Mouse (Mus musculus) embryonic facial prominence, embryonic 12.5 days (tissue): ENCODE results near the gene Dusp6. TPM values are rescaled to one million over a fixed set of nuclear protein-coding genes. Genes with fewer than 3 reads are reported as not detected.

Experiments used
- ATAC-seq: fragments of 200-750 bp; cut with Nextera tagmentation; 2 replicates; pipeline ENCODE4 v1.8.0; 2017; ENCODE audit not compliant: insufficient number of reproducible peaks, insufficient read depth, low FRiP score, low TSS enrichment
- H3K27ac ChIP-seq: fragments of 300-500 bp; sonication (generic); 2 replicates; pipeline ENCODE4 v1.5.1; 2016; ENCODE audit warnings: mild to moderate bottlenecking
- H3K27me3 ChIP-seq: fragments of 300-500 bp; sonication (generic); 2 replicates; pipeline ENCODE4 v1.6.1; 2016; ENCODE audit warnings: mild to moderate bottlenecking, moderate library complexity
- H3K36me3 ChIP-seq: fragments of 300-500 bp; sonication (generic); 2 replicates; pipeline ENCODE4 v1.6.1; 2016; ENCODE audit warnings: mild to moderate bottlenecking
- H3K4me1 ChIP-seq: fragments of 300-500 bp; sonication (generic); 2 replicates; pipeline ENCODE4 v1.6.1; 2016
- H3K4me2 ChIP-seq: fragments of 300-500 bp; sonication (generic); replicated peaks from 2 replicates; pipeline ENCODE4 v1.6.1; 2016; ENCODE audit warnings: mild to moderate bottlenecking, moderate library complexity
- H3K4me3 ChIP-seq: fragments of 300-500 bp; sonication (generic); 2 replicates; pipeline ENCODE4 v1.5.1; 2016; ENCODE audit warnings: mild to moderate bottlenecking
- H3K9ac ChIP-seq: fragments of 300-500 bp; sonication (generic); 2 replicates; pipeline ENCODE4 v1.6.1; 2016; ENCODE audit warnings: mild to moderate bottlenecking, moderate library complexity
- H3K9me3 ChIP-seq: fragments of 300-500 bp; sonication (generic); 2 replicates; pipeline ENCODE4 v1.6.1; 2016; ENCODE audit warnings: mild to moderate bottlenecking, moderate library complexity
- WGBS: fragments of 180-500 bp; shearing (Covaris S2); methylation state at CpG from one replicate; pipeline ENCODE4 v1.1.7; 2016; 5-methylcytosine and 5-hydroxymethylcytosine counted together
- polyA plus RNA-seq: library from polyadenylated mRNA; unstranded; fragments of >200 nt; fragmentation: Nextera tagmentation; extraction: Ambion mirVana; gene quantifications from 2 replicates; pipeline ENCODE4 v1.2.1, GENCODE M21; 2016

Dusp6 gene
- polyA plus RNA-seq, 1 experiment from 2014 or later = 90.7 TPM

GRCm38 (mm10) chr10:99235081-99235480, 27.9 kb upstream of the Dusp6 start:
- Histone ChIP-seq H3K9me3 (no peaks in the 10 kb centered on the region), H3K4me2 (no peak overlapping the region), H3K27ac (no peak overlapping the region), H3K4me1 (no peaks in the 10 kb centered on the region), H3K27me3 (no peaks in the 10 kb centered on the region), H3K9ac (no peak overlapping the region), H3K36me3 (no peaks in the 10 kb centered on the region), H3K4me3 (no peak overlapping the region)
- 89% methylated on average over 9 of the region's 9 CpGs for WGBS
- ATAC-seq = no peak

DNA sequence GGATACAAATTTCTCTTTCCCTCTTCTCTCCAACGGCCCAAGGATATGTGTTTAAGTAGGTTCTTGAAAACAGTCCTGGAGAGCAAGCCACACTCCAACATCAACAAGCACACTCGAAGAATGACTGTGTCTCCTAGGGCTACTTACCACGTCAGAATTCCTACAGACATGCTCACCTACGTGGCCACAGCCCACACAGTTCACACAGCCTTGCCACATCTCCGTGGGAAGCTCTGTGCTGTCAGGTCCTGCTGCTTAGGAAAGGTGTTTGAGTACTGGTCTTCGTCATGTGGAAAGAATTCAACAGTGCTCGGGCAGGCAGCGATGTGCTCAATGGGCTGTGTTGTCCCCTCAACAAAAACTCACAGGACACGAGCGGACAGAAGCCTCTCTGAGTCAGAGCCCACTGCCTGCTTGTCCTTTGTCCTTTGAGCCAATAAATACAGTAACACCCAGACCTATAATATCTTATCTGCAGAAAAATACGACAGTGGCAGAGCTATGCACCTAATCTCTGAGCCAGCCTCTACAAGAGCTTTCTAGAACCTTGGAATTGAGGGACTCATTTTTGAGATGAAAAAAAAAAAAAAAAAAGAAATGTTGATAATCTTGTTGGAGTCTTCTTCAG, 25.7 kb upstream of the Dusp6 start:
- H3K4me3 ChIP-seq = no peak overlapping the region
- H3K9me3 ChIP-seq = no peaks in the 10 kb centered on the region
- no peak overlapping the region for H3K9ac ChIP-seq
- ATAC-seq = no peak
- H3K36me3 ChIP-seq = no peaks in the 10 kb centered on the region
- H3K27ac ChIP-seq = no peak overlapping the region
- H3K4me2 ChIP-seq = no peak overlapping the region
- 64% methylated on average over 11 of the region's 11 CpGs for WGBS
- H3K27me3 ChIP-seq = no peaks in the 10 kb centered on the region
- peaks cover 9% of the 10 kb centered on the region; the same call in 1 of the 2 replicates for H3K4me1 ChIP-seq

DNA sequence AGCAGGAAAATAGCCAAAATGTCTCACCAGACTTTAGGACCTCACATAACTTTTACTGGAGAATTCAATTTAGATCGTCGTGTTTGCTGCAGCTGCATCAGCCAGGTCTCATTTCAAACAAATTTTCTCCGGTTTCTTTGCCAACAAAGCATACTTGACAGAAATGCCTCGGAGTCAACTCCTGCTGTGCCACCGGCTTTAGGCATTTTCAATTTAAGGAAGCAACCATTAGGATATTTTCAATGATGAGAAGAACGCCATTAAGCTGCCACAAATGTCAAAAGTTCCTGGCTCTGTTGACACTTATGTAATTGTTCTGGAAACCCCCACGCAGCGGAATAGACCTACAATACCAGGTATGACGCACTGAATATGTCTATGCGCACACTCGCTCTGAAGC, 24.5 kb upstream of the Dusp6 start:
- Histone ChIP-seq H3K4me3 (no peak overlapping the region), H3K9ac (no peak overlapping the region), H3K4me2 (no peak overlapping the region), H3K4me1 (peaks cover 13% of the 10 kb centered on the region), H3K36me3 (no peaks in the 10 kb centered on the region), H3K27me3 (no peaks in the 10 kb centered on the region), H3K27ac (no peak overlapping the region), H3K9me3 (no peaks in the 10 kb centered on the region)
- WGBS = 56% methylated on average over 11 of the region's 11 CpGs
- no peak for ATAC-seq

DNA sequence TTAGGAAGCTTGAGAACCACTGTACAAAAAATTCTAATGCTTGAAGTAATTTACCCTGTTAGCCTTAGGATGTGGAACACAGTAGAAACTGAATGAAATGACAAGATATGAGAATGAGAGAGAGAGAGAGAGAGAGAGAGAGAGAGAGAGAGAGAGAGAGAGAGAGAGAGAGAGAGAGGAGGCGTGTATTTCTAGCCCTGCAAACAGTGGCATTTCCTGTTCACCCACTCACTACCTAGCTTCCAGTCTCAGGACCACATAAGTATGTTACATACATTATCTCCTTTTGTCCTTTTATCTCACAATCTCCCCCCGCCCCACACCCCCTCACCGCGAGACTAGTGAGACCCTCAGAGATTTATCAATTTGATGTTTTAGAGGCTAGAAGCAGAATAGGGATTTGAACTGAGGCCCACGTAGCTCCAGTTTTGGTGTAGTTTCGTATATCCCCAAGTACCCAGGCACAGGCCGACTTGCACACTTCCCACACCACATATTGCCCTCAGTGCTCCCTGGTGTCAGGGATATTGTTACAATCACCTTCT, 21.7 kb upstream of the Dusp6 start:
- no peak for ATAC-seq
- H3K27ac ChIP-seq = 0 out of 2 replicates have a peak overlapping the region, but pooled peaks have one; percentile 12

DNA sequence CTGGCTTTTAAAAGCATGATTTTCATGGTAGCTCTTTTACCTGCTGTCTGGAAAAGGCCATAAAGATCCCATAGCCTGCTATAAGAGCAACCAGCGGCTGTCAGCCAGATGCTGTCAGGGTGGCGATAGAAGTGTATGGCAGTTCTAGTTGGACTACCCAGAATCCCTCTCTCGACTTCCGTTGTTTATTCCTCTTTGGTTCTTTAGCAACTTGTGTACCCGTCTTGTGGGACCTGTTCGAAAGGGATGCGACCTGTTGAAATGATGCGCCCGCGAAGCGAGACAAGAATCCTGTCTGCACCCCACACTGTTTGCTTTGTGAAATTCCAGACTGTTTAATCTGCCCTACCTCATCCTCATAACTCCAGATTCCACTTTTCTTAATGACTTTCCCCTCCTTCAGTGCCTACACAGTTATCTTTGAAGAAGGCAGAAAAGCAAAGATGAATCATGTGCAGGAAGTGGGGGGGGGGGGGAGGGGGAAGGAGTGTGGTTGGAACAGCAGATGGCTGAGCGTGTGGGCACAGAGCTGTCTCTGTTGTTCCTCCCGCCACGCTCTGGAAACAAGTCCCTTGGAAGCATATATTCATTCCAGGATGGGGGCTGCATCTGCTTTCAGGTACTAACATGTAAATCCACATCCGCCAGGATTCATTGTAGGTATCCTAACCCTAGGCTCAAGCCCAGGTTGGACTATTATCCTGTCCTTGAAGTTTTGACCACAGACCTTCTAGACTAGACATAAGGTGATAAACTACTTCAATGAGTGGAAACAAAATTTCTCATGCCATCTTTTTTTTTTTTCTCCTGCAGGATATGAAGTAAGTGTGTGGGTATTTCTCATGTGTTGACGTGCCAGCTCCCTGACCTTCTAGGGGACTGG, 21.0 kb upstream of the Dusp6 start:
- Histone ChIP-seq H3K4me2 (no peak overlapping the region), H3K4me1 (peaks cover 20% of the 10 kb centered on the region), H3K9ac (no peak overlapping the region), H3K27me3 (no peaks in the 10 kb centered on the region), H3K9me3 (no peaks in the 10 kb centered on the region), H3K27ac (peak overlapping the region; percentile 12; the same call in 1 of the 2 replicates), H3K36me3 (no peaks in the 10 kb centered on the region), H3K4me3 (no peak overlapping the region)
- WGBS = 72% methylated on average over 16 of the region's 16 CpGs
- ATAC-seq = no peak; the same call in 1 of the 2 replicates

More for the DNA sequence above, 21.7 kb upstream of the Dusp6 start:
- Histone ChIP-seq H3K9ac (no peak overlapping the region), H3K9me3 (no peaks in the 10 kb centered on the region), H3K4me3 (no peak overlapping the region), H3K27me3 (no peaks in the 10 kb centered on the region), H3K36me3 (no peaks in the 10 kb centered on the region), H3K4me2 (no peak overlapping the region), H3K4me1 (peaks cover 20% of the 10 kb centered on the region)
- 82% methylated on average over 7 of the region's 7 CpGs for WGBS

DNA sequence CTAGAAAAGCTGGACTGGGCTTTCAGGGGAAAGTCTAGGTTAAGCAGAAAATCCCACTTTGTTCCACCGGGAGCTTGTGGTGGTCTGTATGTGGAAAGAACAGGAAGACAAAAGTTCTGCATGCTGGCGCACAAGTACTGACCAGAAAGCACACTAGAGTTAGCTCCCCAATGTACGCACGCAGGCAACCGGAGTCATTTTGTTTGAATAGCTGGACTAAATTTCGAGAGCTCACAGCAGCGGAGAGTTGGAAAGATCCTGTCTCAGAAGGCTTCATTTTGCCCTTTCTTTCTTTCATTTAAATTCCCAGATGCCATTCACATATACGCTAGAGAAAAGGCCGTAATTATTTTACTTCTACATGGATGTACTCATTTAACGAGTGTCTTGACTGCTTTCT, 20.3 kb upstream of the Dusp6 start:
- H3K9ac ChIP-seq = no peak overlapping the region
- no peaks in the 10 kb centered on the region for H3K27me3 ChIP-seq
- H3K4me3 ChIP-seq = no peak overlapping the region
- no peak for ATAC-seq
- peak overlapping the region; percentile 12; the same call in 1 of the 2 replicates for H3K27ac ChIP-seq
- H3K9me3 ChIP-seq = no peaks in the 10 kb centered on the region
- H3K4me1 ChIP-seq = peaks cover 20% of the 10 kb centered on the region
- WGBS = 67% methylated on average over 10 of the region's 10 CpGs
- no peak overlapping the region for H3K4me2 ChIP-seq
- no peaks in the 10 kb centered on the region for H3K36me3 ChIP-seq

DNA sequence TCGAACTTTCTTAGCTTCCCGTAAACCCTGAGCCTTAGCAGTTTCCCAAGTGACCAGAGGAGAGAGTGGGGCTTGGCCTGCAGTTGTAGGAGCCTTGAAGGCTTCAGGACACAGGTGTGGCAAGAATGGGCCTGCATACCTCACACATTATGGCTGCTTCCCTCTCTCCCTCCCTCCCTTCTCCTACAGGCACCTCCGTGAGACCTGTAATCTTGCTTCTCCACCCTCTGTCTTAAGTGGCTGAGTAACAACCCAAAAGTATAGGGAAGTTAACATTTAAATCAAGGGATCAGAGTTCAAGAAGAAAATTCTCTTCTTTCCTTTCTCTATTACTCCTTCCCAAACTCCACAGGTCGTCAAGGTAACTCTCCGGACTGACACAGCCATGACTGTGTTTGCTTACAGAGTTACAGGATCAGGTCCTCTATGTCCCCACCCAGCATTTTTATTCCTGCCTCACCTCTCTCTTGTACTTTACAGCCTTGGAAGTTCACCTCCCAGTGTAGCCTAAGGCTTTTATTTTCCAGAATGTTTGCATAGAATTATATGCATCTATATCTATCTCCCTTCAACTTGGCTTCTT, 19.0 kb upstream of the Dusp6 start:
- Histone ChIP-seq H3K36me3 (no peaks in the 10 kb centered on the region), H3K27ac (no peak overlapping the region), H3K4me2 (no peak overlapping the region), H3K4me1 (peaks cover 20% of the 10 kb centered on the region), H3K4me3 (no peak overlapping the region), H3K27me3 (no peaks in the 10 kb centered on the region), H3K9ac (no peak overlapping the region), H3K9me3 (no peaks in the 10 kb centered on the region)
- WGBS = 44% methylated on average over 5 of the region's 5 CpGs
- ATAC-seq = no peak

DNA sequence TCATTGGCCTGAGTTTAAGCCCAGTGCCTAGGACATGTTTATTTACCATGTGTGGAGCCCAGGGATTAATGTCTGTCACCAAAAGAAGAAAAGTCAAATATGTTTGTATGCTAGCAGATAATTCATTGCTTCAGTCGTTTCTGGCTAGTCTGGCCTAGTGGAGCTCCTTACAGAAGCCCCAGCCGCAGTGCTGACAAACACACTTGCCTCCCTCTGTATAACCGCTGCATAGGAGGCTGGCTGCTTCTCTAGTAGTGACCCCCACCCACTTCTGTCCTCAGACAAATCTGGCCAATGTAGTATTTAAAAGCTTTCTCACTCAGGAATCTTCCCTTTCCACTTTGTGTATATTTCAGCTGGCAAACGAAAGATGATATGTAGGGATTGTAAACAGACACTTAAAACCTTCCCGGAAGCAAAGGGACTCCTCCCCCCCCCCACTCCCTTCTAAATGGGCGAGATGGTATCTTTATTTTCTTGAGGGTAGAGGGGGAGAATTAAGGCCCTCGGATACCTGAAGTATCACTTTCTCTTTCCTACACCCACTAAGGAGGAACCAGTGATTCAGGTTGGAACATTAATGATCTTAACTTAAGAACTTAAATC, 18.3 kb upstream of the Dusp6 start:
- no peaks in the 10 kb centered on the region for H3K27me3 ChIP-seq
- no peak overlapping the region for H3K27ac ChIP-seq

GRCm38 (mm10) chr10:99246797-99247508, 16.1 kb upstream of the Dusp6 start:
- H3K4me2 ChIP-seq = no peak overlapping the region
- no peaks in the 10 kb centered on the region for H3K36me3 ChIP-seq
- WGBS = 83% methylated on average over 20 of the region's 20 CpGs
- no peak overlapping the region for H3K4me3 ChIP-seq
- no peak overlapping the region for H3K9ac ChIP-seq
- H3K27me3 ChIP-seq = no peaks in the 10 kb centered on the region
- H3K9me3 ChIP-seq = no peaks in the 10 kb centered on the region
- peaks cover 14% of the 10 kb centered on the region for H3K4me1 ChIP-seq
- no peak for ATAC-seq
- no peak overlapping the region for H3K27ac ChIP-seq

More for the DNA sequence above, 18.3 kb upstream of the Dusp6 start:
- no peaks in the 10 kb centered on the region for H3K36me3 ChIP-seq
- no peak overlapping the region for H3K4me3 ChIP-seq
- no peaks in the 10 kb centered on the region for H3K9me3 ChIP-seq
- 27% methylated on average over 7 of the region's 7 CpGs for WGBS
- no peak overlapping the region for H3K9ac ChIP-seq
- ATAC-seq = no peak
- H3K4me1 ChIP-seq = peaks cover 20% of the 10 kb centered on the region
- H3K4me2 ChIP-seq = no peak overlapping the region

- Histone ChIP-seq H3K4me2 (no peak overlapping the region), H3K4me1 (no peaks in the 10 kb centered on the region), H3K4me3 (no peak overlapping the region), H3K9me3 (no peaks in the 10 kb centered on the region), H3K36me3 (no peaks in the 10 kb centered on the region), H3K9ac (no peak overlapping the region), H3K27me3 (no peaks in the 10 kb centered on the region), H3K27ac (no peak overlapping the region)
- WGBS = 74% methylated on average over 11 of the region's 11 CpGs
- ATAC-seq = no peak
These were observed 12.2 kb upstream of the Dusp6 start for GRCm38 (mm10) chr10:99250874-99251281.

- WGBS = 86% methylated on average over 2 of the region's 2 CpGs
- H3K4me1 ChIP-seq = no peaks in the 10 kb centered on the region
These were observed 9.6 kb upstream of the Dusp6 start for GRCm38 (mm10) chr10:99253412-99253811.

More at GRCm38 (mm10) chr10:99253412-99253811, 9.6 kb upstream of the Dusp6 start:
- Histone ChIP-seq H3K27me3 (no peaks in the 10 kb centered on the region), H3K4me3 (no peak overlapping the region), H3K4me2 (no peak overlapping the region), H3K9ac (no peak overlapping the region), H3K27ac (no peak overlapping the region), H3K36me3 (no peaks in the 10 kb centered on the region), H3K9me3 (no peaks in the 10 kb centered on the region)
- no peak for ATAC-seq
